Mouse (Mus musculus): ENCODE data around the gene Nobox. TPM values are rescaled to one million over a fixed set of nuclear protein-coding genes. Genes with fewer than 3 reads are reported as not detected.

The Nobox gene
- total RNA-seq (2022), result not detected

DNA sequence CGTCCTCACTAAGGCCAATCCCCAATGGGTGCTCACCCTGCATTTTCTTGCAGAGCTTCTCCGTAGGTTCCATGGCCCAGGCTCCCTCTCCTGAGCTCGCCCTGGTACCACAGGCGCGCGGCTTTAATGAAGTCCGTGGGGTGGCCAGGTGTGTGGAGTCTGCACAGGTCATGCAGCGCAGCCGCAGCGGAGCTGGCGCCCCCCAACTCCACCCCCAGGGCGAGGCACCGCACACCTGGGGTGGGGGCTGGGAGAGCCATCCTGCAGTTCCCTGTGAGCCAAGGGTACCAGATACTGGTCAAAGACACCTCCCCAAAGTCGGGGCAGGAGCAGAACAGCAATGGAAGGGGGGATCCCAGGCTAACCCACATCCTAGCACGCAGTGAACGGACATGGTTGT, at the start of gene Nobox:
TSS of gene Nobox (minus strand) at position 101 of the 400 bp plus-strand sequence.
- DNase-seq (ENCODE audit: low spot score in 2 of 2), result no peak

DNA sequence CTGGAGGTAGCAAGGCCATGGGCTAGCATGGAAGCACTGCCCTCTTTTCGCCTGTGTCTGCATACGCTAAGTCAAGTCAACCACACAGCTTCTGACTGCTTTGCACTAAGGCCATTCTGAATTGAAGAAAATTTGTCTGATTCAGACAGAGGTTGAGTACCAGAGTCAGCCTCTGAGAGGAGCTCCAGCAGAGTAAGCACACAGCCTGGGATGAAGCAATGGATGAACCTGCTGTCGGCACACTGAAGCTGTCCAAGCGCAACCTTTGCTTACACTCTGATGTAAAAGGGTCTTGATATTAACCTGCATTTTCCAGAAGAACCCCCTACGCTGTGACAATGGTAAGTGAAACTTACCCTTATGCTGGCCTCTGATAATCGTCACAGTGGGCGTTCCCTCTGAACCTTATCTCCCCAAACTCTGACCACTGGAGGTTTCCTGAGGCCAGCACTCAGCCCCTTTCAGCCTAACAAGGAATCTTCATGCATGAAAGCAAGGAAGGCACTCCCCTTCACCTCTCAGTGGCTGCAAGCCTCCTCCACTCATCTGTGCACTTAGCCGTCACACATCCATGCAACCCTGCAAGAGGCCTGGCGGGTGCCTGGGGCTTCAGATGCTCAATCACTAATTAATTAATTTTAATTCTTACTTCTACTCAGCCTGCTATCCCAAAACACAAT, 45.3 kb upstream of the Nobox start:
- no peak for DNase-seq (ENCODE audit: low spot score in 2 of 2)

DNA sequence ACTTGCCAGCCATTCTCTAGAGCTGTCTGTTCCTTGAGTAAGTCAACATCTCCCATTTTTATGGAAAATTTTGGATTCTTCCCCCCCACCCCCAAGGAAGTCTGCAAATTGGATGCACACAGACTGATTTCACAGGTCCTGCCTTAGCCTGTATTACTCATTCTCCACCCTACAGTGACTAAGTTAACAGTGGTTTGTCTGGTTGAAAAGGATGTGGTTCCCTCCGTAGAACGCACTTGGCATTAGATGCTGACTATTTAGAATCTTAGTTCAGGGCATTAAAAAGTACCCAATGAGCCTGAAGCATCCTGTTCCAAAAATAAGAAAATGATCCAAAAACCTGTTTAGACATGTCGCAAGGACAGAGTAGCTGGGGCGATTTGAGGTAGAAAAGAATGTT, 44.1 kb upstream of the Nobox start:
- no peak for DNase-seq (ENCODE audit: low spot score in 2 of 2)

DNA sequence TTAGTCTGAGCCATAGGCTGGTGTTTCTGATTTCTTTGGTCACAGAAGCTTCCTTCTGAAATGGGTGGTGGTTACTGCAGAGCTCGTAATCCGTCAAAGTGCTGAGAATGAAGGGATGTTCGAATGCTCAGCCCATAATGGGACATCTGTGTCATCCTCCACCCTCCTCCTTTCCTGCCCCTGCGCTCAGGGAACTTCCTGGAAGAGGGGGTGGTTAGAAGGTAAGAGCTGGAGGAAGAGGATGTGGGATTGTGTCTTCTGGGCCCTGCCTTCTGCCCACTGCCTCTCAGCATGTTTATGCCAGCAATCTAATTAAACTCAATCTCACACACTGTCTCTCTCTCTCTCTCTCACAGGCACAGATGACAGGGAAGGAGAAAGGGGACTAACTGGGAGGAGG, 39.7 kb upstream of the Nobox start:
- DNase-seq (ENCODE audit: low spot score in 2 of 2), result no peak

DNA sequence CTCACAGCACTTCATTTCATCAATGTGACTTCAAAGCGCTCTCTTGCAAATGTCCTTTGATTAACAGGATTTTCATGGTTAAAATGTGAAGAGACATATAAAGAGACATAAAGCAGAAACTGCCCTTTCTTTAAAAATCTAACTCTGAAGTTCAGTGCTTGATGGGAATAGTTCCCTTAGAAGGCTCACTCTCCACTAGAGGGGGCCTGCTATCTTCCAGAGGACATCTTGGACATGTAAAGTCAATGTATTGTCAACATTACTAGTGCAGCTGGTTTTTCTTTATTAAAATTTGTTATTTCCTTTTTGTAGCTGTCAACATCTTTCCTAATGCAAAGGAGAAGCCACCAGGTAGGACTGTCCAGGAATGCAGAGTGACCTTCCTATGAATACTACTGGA, 38.3 kb upstream of the Nobox start:
- DNase-seq (ENCODE audit: low spot score in 2 of 2), result no peak

DNA sequence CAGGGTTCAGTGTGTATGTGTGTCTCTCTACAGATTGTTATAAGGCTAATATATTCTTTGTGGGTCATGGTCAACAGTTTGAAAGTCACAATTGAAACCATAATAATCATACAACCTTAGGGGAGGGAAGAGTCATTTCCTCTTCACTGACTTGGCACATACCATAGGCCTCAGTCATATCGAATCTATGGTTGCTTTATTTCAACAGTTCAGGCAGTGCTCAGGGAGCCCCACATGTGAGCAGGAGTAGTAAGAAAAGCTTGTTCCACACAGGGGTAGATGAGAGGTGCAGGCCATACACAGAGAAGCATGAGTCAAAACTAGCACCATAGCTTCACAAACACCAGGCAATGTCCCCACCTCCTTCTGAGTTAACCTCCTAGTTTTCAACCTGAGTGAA, 33.7 kb upstream of the Nobox start:
- DNase-seq (ENCODE audit: low spot score in 2 of 2), result no peak

DNA sequence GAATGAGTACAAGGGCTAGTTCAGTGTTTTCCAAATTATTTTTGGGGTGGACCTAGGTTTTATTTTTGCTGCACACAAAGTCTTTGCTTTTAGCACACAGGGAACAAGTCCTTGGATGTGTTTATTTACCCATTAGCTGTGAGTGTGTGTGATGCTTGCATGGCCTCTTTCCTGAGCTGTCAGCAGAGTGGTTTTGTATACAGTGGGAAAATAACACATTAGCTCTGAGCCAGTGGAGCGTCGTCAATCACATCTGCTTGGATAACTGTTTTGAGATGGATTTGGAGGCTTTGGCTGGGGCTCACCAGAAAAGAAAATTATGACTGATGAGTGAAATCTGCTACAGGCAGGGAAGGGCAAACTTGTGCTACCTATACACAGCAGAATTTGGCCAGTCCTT, 33.0 kb upstream of the Nobox start:
- no peak for DNase-seq (ENCODE audit: low spot score in 2 of 2)

DNA sequence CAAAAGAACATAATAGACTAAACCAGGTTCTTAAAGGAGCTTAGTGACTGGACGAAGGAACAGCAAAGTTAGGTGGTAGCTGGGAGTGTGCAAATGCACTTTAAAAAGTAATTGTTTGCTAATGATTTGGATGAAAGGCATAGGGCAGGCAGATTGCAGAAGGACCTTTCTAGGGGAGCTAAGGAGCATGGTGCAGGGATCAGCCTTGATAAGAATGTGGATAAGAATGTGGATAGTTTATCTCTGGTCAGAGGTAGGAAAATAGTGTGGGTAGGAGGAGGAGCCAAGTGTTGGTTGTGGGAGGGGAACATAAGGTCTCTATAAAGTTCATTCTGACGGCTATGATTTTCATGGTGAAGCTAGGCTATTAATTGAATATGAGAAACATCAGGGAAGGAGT, 29.4 kb upstream of the Nobox start:
- DNase-seq (ENCODE audit: low spot score in 2 of 2), result no peak

DNA sequence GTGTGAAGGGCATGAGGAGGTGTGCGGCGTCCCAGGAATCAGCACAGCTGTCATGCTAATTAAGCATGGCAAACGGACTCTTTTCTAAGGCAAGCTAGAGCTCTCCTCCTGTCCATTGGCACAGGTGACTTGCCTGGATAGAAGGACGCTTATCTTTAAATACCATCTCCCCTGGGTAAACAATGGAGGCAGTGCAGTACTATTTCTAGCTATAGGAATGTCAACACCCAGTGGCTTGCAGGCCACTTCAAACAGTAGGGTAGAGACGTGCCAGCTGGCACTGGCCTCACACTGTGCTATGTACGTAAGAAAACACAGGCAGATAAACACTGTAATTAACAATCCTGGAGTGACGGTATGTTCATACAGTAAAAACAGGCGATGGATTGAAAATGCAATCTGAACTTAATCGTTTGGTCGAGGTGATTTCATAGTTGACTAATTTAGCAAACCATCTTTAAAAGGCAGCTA, 28.2 kb upstream of the Nobox start:
- no peak for DNase-seq (ENCODE audit: low spot score in 2 of 2)

DNA sequence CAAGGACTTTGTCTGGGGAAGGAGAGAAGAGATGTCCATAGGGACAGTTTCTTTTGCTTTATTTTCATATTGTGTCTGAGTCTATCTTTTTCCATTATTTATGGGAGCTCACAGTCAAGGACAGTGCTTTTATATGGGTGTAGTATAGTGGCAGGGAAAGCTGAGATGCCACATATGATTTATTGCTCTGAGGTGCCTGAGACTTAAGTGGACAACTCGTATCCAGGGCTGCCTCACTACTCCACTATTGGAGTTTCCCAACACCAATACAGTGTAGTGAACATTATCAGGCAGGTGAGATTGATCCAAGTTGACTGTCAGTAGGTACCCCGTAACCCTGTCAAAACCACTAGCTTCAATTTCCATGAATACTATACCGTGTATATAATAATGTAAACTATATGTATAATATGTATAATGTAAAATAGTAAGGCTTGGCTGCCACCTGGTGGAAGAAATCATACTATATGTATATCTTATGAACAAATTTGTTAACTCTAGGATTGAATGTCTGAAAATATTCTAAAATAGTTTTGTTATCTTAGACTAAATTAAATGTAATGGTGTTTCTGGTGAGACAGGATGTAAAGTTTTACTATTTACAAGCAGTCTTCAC, 26.4 kb upstream of the Nobox start:
- DNase-seq (ENCODE audit: low spot score in 2 of 2), result no peak

DNA sequence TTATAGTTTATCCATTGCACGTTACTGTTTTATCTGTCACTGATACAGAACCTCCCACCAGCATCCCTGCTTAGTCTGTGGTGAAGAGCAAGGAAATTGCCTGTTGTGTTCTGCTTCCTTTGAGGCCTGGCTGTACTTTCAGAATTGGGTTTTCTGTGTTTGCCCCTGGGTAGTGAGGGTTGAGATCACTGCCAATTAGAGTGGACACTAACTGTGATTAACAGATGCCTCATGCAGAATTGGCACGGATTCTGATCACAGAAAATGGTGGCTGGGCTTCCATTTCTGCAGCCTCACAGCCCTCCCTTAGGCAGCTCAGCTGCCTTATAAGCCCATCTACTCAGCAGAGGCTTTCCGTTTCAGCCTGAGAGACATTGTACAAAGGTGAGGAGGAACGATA, 24.1 kb upstream of the Nobox start:
- no peak for DNase-seq (ENCODE audit: low spot score in 2 of 2)

DNA sequence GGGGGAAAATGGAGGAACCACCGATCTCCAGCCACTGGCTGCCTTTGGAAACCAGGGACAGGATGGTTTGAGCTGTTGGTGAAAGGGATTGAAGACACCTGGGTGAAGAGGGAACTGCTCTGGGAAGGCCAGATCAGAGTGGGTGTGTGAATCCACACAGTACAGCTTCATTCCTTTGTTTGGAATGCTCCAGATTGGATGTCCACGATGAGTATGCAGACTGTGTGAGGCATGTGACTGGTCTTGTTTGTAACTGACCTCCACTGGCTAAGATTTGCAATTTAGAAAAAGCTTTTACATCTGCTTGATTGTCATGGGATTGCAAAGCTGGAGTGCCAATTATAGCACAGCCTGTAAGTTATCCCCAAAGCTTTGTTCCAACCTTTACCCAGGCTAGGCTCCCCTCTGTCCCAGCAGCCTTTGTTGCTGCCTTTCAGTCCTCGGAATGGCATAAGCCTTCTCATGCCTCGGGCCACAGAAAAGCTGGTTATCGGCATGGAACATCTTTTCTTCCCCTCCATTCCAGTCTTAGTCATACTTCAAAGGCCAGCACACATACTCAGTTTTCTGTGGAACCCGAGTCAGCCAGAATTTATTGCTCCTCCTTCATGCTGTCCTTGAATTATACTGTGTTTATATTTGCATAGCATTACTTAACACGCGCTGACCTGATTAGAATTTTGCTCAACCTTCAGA, 3.8 kb upstream of the Nobox start:
- DNase-seq (ENCODE audit: low spot score in 2 of 2), result no peak

DNA sequence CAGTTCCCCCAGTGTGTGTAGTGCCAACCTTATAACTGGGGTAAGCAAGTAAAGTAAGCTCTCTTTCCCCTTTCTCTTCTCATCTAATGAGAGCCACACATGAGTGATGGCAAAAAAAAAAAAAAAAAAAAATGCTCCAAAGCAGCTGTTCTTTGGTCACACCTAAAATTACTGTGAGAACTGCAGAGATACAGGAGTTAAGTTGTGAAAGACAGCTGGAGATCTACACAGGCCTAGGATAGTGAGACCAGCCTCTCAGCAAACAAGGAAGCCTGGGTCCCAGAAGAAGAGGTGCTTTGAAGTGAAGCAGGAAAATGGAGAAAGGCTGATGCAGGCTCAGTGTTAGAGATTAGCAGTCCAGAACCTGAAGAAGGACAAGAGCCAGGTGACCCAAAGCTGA, 3.2 kb upstream of the Nobox start:
- DNase-seq (ENCODE audit: low spot score in 2 of 2), result no peak

DNA sequence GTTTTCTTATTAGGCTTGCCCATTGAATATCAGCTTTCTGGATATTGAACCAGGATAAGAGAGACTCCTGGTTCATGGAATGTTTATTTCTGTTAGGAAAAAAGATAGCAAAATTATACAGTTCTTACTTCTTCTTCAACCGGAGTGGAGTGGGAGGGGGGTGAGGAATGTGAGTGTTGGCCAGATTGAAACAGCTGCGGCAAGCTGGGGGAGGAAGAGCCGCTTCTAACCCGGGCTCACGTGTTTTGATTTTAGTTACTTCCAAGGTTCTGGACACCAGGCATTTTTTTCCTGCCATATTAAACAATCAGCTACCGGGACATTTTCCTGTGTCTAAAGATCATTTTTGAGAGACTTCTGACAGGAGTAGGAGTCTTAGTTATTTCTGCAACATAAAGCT, 717 bp upstream of the Nobox start:
- no peak for DNase-seq (ENCODE audit: low spot score in 2 of 2)

DNA sequence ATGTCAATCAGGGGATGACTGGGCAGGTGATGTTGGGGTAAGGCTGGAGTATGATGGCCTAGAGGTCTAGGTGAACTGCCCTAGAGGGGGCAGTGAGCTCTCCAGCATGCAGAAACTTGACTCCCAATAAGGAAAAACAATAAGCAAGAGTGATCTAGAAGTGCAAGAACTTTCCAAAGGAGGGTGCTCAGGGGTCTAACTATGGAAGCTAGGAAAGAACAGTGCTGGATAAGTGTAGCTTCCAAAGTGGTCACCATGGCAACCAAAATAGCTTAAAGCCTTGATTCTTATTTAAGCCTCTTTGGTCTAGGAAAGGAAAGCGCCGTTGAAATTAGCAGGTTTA, 11.9 kb downstream of the Nobox start:
- no peak for DNase-seq (ENCODE audit: low spot score in 2 of 2)

DNA sequence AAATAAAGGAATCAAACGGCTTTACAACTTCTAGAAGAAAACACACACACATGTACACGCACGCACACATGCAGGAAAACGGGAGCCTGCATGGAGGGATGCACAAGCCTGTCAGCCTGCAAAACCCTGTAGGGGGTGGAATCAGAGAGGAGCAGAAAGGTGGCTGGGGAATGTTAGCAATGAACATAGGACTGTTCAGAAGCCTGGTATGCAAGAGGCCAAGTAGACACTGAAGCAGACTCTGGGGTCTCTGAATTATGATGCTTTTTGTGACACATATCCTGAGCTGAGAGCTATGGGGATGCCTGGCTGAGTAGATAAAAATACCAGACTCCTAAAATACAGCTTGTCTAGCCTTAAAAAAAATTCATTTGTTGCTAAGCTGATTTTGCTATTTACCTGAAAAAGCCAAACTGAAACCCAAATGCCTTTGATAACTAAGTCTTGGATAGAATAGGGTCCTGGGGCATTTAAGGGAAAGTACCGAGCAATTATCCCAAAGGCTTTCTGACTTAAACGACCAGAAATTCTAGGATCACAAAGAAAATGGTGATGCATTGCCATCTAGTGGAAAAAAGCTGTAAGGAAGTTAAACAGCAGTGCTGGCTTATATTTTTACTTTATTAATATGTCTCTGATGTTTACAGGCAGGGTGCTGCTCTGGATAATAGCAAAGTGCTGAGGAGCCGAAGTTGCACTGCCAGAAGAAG, 12.4 kb downstream of the Nobox start:
- DNase-seq (ENCODE audit: low spot score in 2 of 2), result no peak

DNA sequence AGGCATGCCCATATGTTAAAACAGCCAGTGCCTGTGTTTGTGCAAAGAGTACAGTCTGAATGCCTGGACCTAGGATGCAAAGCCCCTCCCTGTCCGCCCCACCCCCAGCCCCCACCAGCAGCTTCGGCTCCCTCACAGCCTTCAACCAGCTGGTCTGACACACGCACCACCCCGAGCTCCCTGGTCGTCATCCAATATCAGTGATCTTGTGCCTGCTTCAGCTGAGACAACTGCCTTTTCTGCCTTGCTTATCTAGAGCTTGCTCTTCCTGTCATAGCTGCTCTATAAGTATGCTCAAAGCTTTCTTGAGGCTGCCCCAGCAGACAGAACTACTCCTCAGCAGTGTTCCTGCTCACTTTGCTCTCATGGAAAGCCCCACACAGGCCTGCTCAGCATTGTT, 13.4 kb downstream of the Nobox start:
- no peak for DNase-seq (ENCODE audit: low spot score in 2 of 2)

DNA sequence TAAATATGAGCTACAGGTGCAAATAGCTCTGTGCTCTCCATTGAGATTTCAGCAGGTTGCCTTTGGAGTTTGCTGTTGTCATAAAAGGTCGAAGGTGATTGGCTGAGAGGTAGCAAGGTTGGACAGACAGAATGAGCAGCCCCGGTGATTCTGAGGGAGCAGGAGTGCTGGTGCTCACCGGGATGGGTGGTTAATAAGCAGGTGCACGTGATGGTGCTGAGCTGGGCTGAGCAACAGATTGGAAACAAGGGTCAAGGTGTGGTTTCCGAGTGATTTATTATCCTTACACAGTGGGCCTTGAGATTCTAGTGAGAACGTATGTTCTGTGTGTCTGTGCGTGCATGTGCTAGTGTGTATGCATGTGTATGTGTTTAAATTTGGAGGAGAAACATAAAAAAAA, 16.2 kb downstream of the Nobox start:
- DNase-seq (ENCODE audit: low spot score in 2 of 2), result no peak

DNA sequence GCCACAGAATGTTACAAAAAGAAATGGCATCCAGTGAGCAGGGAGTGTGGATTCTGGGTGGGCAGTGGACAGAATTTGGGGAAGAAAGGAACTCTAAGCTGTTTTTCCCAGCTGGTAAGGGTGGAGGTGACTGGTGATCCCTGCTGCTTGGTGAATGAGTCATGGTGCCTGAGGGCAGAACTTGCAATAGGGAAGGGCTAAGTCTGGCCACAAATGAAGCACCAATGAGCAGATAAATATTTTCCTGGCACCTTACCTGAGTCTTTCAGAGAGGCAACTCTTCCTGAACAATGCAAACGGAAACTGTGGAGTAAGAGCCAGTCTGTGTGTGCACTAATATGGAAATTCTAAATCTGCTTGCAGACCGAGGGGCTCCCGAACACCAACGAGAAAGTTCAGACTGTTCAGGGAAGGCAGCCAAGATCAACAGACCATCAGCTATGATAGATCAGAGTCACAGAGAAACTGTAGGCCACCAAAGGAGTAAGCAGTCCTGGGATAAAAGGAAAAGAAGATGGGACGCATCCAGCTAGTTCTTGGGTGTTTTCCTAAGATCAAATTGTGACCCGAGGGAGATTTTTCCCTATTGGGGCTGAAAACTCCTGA, 16.8 kb downstream of the Nobox start:
- DNase-seq (ENCODE audit: low spot score in 2 of 2), result no peak

DNA sequence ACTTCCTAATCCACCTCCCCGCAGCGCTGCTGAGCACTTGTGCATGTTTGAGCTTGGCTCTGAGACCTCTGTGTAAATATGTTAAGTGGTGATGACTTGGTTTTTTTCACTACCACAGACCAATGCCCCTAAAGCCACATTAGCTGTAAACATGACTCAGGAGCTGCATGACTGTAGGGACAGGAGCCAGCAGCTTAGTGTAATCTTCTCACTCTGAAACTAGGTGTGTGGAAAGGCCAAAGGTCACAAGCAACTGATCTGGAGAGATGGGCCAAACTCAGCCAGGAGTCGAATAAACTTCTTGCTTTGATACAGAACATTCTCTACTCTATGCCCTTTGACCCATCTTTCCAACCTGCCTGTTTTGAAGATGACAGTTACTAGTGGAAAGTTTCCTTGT, 17.3 kb downstream of the Nobox start:
- DNase-seq (ENCODE audit: low spot score in 2 of 2), result no peak

DNA sequence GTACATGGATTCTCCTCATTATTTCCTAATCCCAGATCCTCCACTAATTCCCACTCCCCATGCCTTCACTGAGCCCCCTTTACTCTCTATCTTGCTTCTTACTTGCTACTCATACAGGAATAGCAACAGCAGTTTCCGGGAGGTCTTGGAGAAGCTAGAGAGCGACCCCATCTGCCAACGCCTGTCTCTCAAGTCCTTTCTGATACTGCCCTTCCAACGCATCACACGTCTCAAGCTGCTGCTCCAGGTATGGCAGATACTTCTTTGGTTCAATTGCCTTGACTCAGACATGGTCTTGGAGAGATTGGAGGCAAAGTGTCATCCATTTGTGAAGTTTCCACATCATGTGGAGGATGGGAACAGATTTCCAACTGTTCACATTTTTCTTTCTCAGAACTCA, 28.9 kb downstream of the Nobox start:
- no peak for DNase-seq (ENCODE audit: low spot score in 2 of 2)

DNA sequence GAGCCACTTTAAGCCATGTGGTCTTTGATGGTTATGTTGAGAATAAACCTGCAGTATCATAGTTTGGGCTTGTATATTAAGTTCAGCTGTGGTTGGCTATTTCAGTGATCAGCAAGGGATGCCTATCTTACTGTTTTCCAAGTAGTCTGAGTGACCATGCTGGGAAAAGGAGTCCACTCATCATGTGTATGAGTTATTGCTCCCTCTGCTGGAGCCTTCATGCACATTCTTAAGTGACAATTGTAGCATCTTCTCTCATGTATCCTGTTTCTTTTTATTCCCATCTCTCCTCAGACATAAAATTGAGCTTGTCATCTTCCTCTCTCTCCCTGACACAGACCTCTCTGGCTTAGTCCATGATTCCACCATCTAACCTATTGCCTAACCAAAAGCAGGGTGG, 31.1 kb downstream of the Nobox start:
- DNase-seq (ENCODE audit: low spot score in 2 of 2), result no peak
